Mouse (Mus musculus): ENCODE measurements at regions not wholly inside any gene's neighbourhood (a gene's known extent, or its start where the extent isn't known, plus 50 kb on each side); places are given as distances from the start of the nearest gene placed in this dataset.

DNA sequence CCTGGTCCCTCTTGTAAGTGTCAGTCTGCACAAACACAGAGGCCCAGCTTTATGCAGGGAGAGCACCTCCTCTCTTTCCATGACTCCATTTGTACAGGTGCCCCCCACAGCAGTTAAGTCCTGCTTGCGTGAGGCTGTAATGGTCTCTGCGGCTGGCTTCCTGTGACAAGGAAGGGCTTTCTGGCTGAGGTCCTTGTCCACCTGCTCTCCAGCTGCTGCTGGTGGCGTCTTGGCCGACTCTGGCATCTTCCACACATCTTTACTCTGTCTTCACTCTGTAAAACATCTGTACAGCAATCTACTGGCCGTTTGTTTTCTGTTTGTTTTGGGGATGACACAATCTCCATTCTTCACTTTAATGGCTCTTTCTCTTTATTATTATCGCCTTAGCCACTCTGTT, 60.8 kb downstream of the Rpusd4 start:
- no peak for DNase-seq

DNA sequence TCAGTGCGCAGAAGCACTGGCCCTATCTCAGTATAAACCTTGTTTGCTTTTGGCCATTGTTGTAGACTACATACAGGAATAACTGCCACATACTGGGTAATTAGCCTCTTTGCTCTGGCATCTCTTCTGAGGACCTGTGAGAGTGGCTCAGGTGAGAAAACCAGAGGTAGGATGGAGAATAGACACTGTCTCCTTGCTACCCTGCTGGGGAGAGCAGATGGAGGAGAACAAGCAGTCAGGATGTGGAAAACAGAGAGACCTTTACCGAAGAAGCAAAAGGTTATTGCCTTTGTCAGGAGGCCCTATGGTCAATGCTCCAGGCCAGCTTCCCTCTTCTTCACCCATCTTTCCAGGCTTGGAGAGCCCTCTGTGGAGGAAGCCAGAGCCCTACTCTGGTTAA, 62.7 kb downstream of the Rpusd4 start:
- DNase-seq, result no peak

GRCm38 (mm10) chr9:35331241-35331680, 63.6 kb downstream of the Rpusd4 start:
- DNase-seq, result peak; percentile 68

DNA sequence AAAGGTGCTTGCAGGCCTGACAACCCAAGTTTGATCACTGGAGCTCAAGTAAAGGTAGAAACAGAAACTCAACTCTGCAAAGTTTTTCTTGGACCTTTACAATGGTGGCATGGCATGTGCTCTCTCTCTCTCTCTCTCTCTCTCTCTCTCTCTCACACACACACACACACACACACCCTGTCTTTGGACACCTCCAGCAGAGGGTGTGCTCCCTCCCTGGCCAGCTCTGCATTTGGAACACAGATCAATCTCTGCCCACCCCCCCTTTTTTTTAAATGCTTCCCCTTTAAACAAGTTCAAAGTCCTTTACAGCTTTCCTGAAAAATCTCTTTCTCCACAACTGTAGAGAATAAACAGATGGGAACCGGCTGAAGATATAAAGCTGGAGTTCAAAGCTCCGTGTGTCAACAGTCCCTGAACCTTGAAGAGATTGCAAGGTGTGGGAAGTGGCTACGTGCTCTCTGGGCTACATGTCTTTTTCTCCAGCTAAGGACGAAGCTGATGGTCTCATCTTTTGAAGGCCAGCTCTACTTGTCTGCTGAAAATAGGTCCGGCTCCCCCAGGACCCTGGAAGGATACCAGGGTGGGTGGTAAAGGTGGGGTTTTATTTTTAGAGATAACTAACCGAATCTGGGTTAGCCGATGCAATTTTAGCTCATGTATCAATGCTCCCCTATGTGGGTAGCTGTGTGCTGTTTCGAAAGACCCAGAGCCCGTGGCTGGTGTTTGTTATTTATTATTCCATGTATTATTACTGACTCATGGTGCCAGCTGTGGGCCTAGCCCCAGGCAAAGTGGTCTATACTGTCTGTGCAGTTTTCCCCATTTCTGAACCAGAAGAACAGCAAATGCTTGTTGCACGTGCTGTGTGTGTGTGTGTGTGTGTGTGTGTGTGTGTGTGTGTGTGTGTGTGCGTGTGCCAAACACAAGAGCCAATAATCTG, 65.3 kb downstream of the Rpusd4 start:
- no peak for DNase-seq

- DNase-seq, result no peak
Measured at GRCm38 (mm10) chr9:35333631-35334005, 66.0 kb downstream of the Rpusd4 start.

- no peak for DNase-seq
Measured at GRCm38 (mm10) chr9:35334536-35334935, 66.9 kb downstream of the Rpusd4 start.

DNA sequence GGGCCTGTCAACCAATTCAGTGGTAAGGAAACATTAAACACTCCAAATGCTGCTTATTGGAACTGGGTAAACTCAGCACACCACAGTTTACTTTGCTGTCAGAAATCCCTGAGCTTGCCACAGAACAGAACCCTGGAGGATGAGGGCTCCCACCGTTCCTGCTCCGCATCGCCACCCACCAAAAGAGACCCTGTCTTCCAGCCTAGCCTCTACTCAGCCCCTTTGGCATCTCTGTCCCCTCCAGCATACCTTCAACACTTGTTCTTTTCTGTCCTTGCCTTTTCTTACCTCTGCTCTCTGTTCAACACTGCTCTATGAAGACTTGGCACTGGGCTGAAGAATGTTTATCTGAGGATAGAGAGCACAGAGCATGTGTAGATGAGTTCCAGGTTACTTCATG, 67.5 kb downstream of the Rpusd4 start:
- no peak for DNase-seq

DNA sequence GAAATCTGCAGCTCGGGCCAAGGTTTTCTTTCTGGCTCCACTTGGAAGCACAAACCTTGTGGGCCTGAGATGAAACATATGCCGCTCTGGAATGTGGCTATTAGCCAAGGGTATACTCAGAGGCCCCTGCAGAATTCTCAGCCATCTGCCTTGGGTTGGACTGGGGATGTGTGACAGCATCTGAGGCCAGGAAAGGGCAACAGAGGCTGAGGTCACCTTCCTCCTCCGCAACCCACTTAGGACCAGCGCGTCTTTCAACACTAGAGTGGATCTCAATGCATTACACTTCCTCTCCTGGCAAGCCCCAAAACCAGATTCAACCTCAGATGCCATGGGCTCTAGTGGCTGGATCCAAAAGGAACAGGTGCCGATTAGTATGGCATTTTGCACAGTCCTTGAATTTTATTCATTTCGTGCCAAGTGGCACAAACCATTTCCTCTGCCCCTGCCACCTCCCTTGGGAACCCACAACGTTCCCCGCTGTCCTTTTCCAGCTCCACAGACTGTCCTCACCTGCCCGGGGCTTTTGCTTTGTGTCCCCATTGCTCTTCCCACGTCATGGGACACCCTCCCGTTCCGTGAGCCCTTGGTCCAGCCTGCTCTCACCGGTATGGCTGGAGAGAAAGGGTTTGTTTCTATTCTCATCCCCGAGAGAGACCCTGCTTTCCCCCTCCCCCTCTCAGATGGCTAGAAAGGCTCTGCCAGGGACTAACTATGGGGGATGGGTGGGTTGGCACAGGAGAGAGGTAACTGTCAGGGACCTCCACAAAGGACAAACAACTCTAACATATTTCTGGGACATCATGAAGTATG, 68.4 kb downstream of the Rpusd4 start:
- DNase-seq, result peak; percentile 97

DNA sequence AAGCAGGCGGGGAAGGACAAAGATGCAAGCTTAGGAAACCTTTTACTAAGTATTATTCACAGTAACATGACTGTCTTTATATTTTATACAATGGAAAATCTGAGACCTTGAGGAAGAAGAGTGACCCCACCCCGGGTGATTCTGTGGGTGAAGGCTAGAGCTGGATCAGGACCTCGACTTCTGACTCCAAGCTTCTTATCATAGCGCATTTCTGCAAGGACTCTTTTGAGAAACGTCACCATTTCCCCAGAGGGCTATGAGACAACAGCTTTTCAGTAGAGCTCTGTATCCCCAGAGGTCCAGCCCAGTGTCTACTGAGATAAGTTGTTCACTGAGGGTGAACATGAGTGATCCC, 69.0 kb downstream of the Rpusd4 start:
- no peak for DNase-seq

DNA sequence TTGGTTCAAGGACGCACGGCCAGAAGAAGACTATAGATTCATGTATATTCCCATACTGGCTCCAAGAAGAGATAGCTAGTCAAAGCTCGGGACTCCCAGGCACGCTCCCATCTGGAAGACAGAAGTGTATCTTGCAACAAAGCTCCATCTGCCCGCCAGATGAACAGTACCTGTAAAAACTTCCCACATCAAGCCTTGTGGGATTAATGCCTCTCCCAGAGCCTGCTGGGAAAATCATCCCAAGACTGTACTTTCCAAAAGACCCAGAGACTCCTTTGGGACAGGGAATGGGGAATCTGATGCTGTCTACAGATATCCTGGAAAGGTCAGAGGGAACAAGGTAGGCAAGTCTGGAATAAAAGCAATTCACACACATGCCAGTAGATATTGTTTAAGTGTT, 71.2 kb downstream of the Rpusd4 start:
- DNase-seq, result no peak

GRCm38 (mm10) chr9:35339492-35340262, 72.0 kb downstream of the Rpusd4 start:
- no peak for DNase-seq

GRCm38 (mm10) chr9:35340263-35340573, 72.6 kb downstream of the Rpusd4 start:
- no peak for DNase-seq

DNA sequence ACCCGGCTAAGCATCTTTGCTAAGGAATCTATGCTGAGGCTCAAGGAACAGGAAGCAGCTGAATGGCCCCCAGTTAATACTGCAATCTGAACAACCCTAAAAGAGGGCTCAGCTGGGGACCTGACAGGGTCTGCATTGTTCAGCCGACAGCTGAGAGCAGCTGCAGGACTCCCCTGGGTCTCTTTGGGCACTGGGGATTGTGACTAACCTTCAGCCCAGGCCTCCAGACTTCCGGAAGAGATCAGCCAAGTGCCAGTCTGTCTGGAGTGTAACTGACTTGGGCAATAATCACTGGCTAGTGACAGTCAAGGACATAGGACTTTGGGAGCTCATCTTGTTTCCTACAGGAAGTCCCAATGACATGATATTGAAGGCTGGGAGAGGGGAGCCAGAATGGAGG, 73.1 kb downstream of the Rpusd4 start:
- no peak for DNase-seq

- no peak for DNase-seq
Measured at GRCm38 (mm10) chr9:35341386-35341785, 73.7 kb downstream of the Rpusd4 start.

DNA sequence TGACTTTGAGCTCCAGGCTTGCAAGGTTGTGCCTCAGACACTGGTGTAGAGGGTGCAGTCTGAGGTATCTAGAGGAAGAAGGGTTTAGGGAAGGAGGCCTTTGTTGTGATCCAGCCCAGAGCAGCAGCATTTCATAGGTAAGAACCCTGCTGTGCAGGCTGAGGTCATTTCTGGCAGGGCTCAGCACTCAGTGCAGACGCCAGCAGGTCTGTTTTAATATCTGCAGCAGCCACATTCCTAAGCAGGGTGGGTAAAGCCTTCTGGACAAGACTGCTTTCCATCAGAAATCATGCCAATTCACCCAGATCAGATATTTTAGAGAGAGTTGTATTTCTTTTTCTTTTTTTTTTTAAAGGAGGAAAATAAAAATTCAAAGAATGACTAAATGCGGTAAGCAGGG, 74.8 kb downstream of the Rpusd4 start:
- peak; percentile 91 for DNase-seq

- DNase-seq, result no peak
Measured at GRCm38 (mm10) chr9:35343336-35343735, 75.7 kb downstream of the Rpusd4 start.

DNA sequence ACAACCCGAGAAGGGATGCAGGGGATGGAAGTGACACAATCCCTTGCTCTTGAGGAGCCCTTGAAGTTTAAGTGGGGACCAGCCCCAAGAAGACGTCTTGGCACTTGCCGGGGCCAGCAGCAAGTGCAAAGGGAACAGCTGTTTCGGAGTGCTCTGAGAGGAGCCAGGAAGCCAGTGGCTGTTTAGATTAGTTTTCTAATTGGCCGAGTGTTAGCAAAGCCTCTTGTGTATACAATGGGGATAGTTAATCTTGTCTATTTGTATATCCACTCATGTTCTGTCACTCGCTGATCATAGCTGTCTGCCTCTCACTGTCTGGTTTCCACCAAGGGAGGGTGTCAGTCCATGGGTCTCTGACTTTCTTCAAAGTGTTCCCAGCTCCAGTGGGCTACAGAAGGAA, 76.6 kb upstream of the Cdon start:
- DNase-seq, result no peak

DNA sequence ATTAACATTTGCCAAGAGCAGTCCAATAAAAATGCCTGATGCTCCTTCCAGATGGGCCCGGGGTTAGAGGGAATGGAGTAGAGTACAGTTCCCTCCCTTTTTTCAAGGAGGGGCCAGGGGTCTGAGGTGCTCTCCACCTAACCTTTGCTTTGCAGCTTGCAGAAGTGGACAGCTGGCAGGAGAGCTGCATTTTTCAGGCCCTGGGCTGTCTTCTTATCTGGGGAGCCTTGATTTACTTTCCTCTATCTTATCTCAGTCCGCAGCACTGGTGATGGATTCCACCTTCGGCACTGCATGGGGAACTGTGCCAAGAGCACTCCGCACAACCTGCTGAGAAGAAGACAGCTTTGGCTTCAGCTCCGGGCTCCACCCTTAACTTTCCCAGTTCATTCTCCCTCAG, 74.5 kb upstream of the Cdon start:
- no peak for DNase-seq

- no peak for DNase-seq
Measured at GRCm38 (mm10) chr9:35350046-35350552, 70.8 kb upstream of the Cdon start.

GRCm38 (mm10) chr9:35351576-35351975, 69.4 kb upstream of the Cdon start:
- DNase-seq, result no peak

- no peak for DNase-seq
Measured at GRCm38 (mm10) chr9:35354652-35355130, 66.2 kb upstream of the Cdon start.

GRCm38 (mm10) chr9:35359699-35360098, 61.2 kb upstream of the Cdon start:
- DNase-seq, result no peak

All from cerebellum, adult 11-12 months (tissue).